Comparison of ENCODE assay signal across 8 mouse cellular contexts in genomic region chr6:88939281-88940089, GRCm38 (mm10). TPM values are rescaled to one million over a fixed set of nuclear protein-coding genes. Genes with fewer than 3 reads are reported as not detected.
DNase-seq lines count a peak whose midpoint lies in the region; ATAC-seq lines count a peak whose summit lies in the region.

No protein-coding gene starts in this region.

- no peaks in the 10 kb centered on the region for H3K27me3 ChIP-seq in heart, embryonic 11.5 days (ENCODE audit: control insufficient read depth, insufficient read depth, low read length)
- 0 out of 2 replicates have a peak, but pooled peaks cover 8% of the 10 kb centered on the region for H3K27me3 ChIP-seq in midbrain, embryonic 12.5 days

- H3K9me3 ChIP-seq in heart, embryonic 11.5 days (replicated peaks; ENCODE audit: control insufficient read depth, low read length): no peaks in the 10 kb centered on the region
- H3K9me3 ChIP-seq in midbrain, embryonic 12.5 days: no peaks in the 10 kb centered on the region

- H3K4me3 ChIP-seq in heart, embryonic 11.5 days (ENCODE audit: low read depth, low read length): no peak overlapping the region
- no peak overlapping the region for H3K4me3 ChIP-seq in midbrain, embryonic 12.5 days

- H3K4me1 ChIP-seq in heart, embryonic 11.5 days (ENCODE audit: control insufficient read depth, insufficient read depth, low read length): peaks cover 51% of the 10 kb centered on the region
- H3K4me1 ChIP-seq in midbrain, embryonic 12.5 days: peaks cover 94% of the 10 kb centered on the region

- 46% methylated on average over 12 of the region's 12 CpGs for WGBS in heart, embryonic 11.5 days (ENCODE audit: insufficient replicate concordance)
- 37% methylated on average over 12 of the region's 12 CpGs for WGBS in midbrain, embryonic 12.5 days

- peak; percentile 53 to 54 for DNase-seq in cerebellum, postnatal 14 days
- no peak for DNase-seq in cerebellum, adult 9-10 months
- DNase-seq in T-cell, adult 2 months (ENCODE audit: low spot score): peak; percentile 61
- peak; percentile 82 for DNase-seq in thymus, postnatal 14 days
- no peak for DNase-seq in layer of hippocampus, postnatal 36 days
- DNase-seq in adrenal gland, postnatal 10 days: no peak

- peak overlapping the region; percentile 71 for H3K27ac ChIP-seq in heart, embryonic 11.5 days (ENCODE audit: low read depth, low read length)
- peak overlapping the region; percentile 89 for H3K27ac ChIP-seq in midbrain, embryonic 12.5 days (replicated peaks)

- H3K9ac ChIP-seq in heart, embryonic 11.5 days (ENCODE audit: low read depth, low read length): peak overlapping the region; percentile 54; the same call in 1 of the 2 replicates
- H3K9ac ChIP-seq in midbrain, embryonic 12.5 days (replicated peaks): no peak overlapping the region

- H3K4me2 ChIP-seq in heart, embryonic 11.5 days: peak overlapping the region; percentile 31
- peak overlapping the region; percentile 25 for H3K4me2 ChIP-seq in midbrain, embryonic 12.5 days (replicated peaks)

- no peaks in the 10 kb centered on the region for H3K36me3 ChIP-seq in heart, embryonic 11.5 days (ENCODE audit: control insufficient read depth, insufficient read depth, low read length)
- no peaks in the 10 kb centered on the region for H3K36me3 ChIP-seq in midbrain, embryonic 12.5 days

- no peak for ATAC-seq in heart, embryonic 11.5 days (replicated peaks; ENCODE audit: insufficient number of reproducible peaks, low FRiP score, low TSS enrichment)
- peak; percentile 5; the same call in 1 of the 2 replicates for ATAC-seq in midbrain, embryonic 12.5 days (ENCODE audit: low FRiP score, low read depth)

RNA-seq across cellular contexts. Expression of gene Tpra1, which starts 37.4 kb away (rescaled TPM):
- polyA plus RNA-seq in heart, embryonic 11.5 days (2014; fragmentation: Nextera tagmentation; extraction: Ambion mirVana): 40.1 and 41.8 TPM in 2 replicates
- polyA plus RNA-seq in midbrain, embryonic 12.5 days (2016; fragmentation: Nextera tagmentation; extraction: Ambion mirVana): 53.6 and 61.7 TPM in 2 replicates
- 10 to 100 TPM; 45.8 to 48.5 TPM for total RNA-seq in layer of hippocampus, postnatal 36 days (2021)
- total RNA-seq in adrenal gland, postnatal 10 days (2021): 10 to 100 TPM; 61.0 to 74.0 TPM

RNA-seq across cellular contexts. Expression of gene Mcm2, which starts 40.9 kb away (rescaled TPM):
- polyA plus RNA-seq in heart, embryonic 11.5 days (2014; fragmentation: Nextera tagmentation; extraction: Ambion mirVana): 119 and 138 TPM in 2 replicates
- 157 and 158 TPM in 2 replicates for polyA plus RNA-seq in midbrain, embryonic 12.5 days (2016; fragmentation: Nextera tagmentation; extraction: Ambion mirVana)
- total RNA-seq in layer of hippocampus, postnatal 36 days (2021): 1 to 10 TPM; 4.5 to 5.1 TPM
- 10 to 100 TPM; 50.0 to 53.5 TPM for total RNA-seq in adrenal gland, postnatal 10 days (2021)

Comparison
In these comparisons a context has a peak if more than half of its experiments do, and no peak if none do; other contexts are left out.
1. DNase-seq: peak in cerebellum, postnatal 14 days (2 of 2), T-cell, adult 2 months (single experiment) and thymus, postnatal 14 days (single experiment); none in cerebellum, adult 9-10 months (single experiment), layer of hippocampus, postnatal 36 days (0 of 2) and adrenal gland, postnatal 10 days (single experiment).
2. RNA of gene Mcm2, which starts 40.9 kb away (total RNA-seq): 50.0 to 53.5 TPM in adrenal gland, postnatal 10 days; 4.5 to 5.1 TPM in layer of hippocampus, postnatal 36 days; every median in the first group is over 4 times any median in the second.